In the genomic region with DNA sequence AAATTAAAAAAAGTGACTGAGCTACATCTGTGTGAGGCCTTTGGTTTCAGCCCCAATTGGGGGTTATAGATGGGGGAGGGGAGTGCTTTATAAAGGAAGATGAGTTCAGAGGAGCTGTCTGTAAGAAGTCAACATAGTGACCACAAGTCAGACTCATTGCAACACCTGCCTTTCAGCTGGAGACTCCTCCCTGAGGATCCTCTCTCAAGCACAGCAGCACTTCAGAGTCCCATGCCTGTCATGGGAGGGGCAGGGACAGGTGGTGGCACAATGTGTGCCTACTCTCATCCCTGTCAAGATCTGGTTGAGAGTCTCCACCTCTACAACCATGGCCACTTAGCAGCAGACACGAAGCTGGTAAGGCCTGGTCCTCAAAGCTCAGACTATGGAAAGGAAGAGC, we compare ENCODE assay signal across 13 mouse cellular contexts. TPM values are rescaled to one million over a fixed set of nuclear protein-coding genes. Genes with fewer than 3 reads are reported as not detected.
DNase-seq lines count a peak whose midpoint lies in the region; ATAC-seq and TF ChIP-seq lines count a peak whose summit lies in the region.
"Had no signal": no experiment of that assay in that cellular context is flagged by ENCODE, and none has a peak within 500 bp of the region (broad histone marks: within the 10 kb centered on the region; RNA-seq: fewer than 3 reads in every experiment).

No protein-coding gene starts in this region.

- H3K4me2 ChIP-seq in neural tube, embryonic 12.5 days (replicated peaks) = no peak overlapping the region
- no peak overlapping the region for H3K4me2 ChIP-seq in neural tube, embryonic 15.5 days
- H3K4me2 ChIP-seq: forebrain, embryonic 13.5 days; limb, embryonic 15.5 days had no signal

- H3K27ac ChIP-seq in neural tube, embryonic 12.5 days = no peak overlapping the region
- H3K27ac ChIP-seq in neural tube, embryonic 15.5 days (replicated peaks) = no peak overlapping the region
- H3K27ac ChIP-seq in bone marrow, adult 2 months (ENCODE audit: control insufficient read depth, insufficient read depth, low read depth, low read length, poor library complexity) = 0 out of 2 replicates have a peak overlapping the region, but pooled peaks have one; percentile 30
- no peak overlapping the region for H3K27ac ChIP-seq in cerebellum, adult 2 months (ENCODE audit: insufficient read depth, low read length)
- H3K27ac ChIP-seq: forebrain, embryonic 13.5 days had no signal

- ATAC-seq in neural tube, embryonic 12.5 days (ENCODE audit: low FRiP score, low read depth) = 0 out of 2 replicates have a peak, but pooled peaks have one; percentile 39
- no peak for ATAC-seq in neural tube, embryonic 15.5 days (ENCODE audit: low FRiP score)

- H3K36me3 ChIP-seq in neural tube, embryonic 12.5 days = no peaks in the 10 kb centered on the region
- no peaks in the 10 kb centered on the region for H3K36me3 ChIP-seq in neural tube, embryonic 15.5 days
- H3K36me3 ChIP-seq: limb, embryonic 15.5 days had no signal

- no peaks in the 10 kb centered on the region for H3K4me1 ChIP-seq in neural tube, embryonic 12.5 days
- no peaks in the 10 kb centered on the region for H3K4me1 ChIP-seq in neural tube, embryonic 15.5 days
- H3K4me1 ChIP-seq in bone marrow, adult 2 months (ENCODE audit: control insufficient read depth, insufficient read depth, low read length) = peaks cover 9% of the 10 kb centered on the region
- H3K4me1 ChIP-seq in cerebellum, adult 2 months (ENCODE audit: control insufficient read depth, insufficient read depth, low read length) = no peaks in the 10 kb centered on the region
- H3K4me1 ChIP-seq: forebrain, embryonic 13.5 days had no signal

- peak; percentile 50 to 58 for DNase-seq in natural killer cell, adult 2 months (ENCODE audit: low spot score in 2 of 2)
- DNase-seq in thymus, postnatal 36 days = peak; percentile 37 to 53
- DNase-seq in cerebellum, postnatal 14 days = no peak
- no peak for DNase-seq in right cerebral cortex, adult 18-20 months
- no peak for DNase-seq in cerebellum, adult 2 months
- DNase-seq: cerebellum, adult 9-10 months; kidney, adult 11 months; kidney, postnatal 25 days had no signal

- H3K4me3 ChIP-seq in neural tube, embryonic 12.5 days = no peak overlapping the region
- no peak overlapping the region for H3K4me3 ChIP-seq in neural tube, embryonic 15.5 days (replicated peaks)
- no peak overlapping the region for H3K4me3 ChIP-seq in bone marrow, adult 2 months (replicated peaks; ENCODE audit: control insufficient read depth, low read depth, low read length)
- no peak overlapping the region for H3K4me3 ChIP-seq in cerebellum, adult 2 months (replicated peaks; ENCODE audit: insufficient read depth, low read depth, low read length)
- H3K4me3 ChIP-seq: forebrain, embryonic 13.5 days; limb, embryonic 15.5 days had no signal

- TF ChIP-seq POLR2A in bone marrow, adult 2 months (IDR thresholded peaks at IDR 0.05; ENCODE audit: borderline replicate concordance, control insufficient read depth, low read depth, low read length) = no peak
- no peak for TF ChIP-seq POLR2A in cerebellum, adult 2 months (IDR thresholded peaks at IDR 0.05; ENCODE audit: borderline replicate concordance, insufficient read depth, low read length)

- H3K9ac ChIP-seq in neural tube, embryonic 12.5 days = no peak overlapping the region
- no peak overlapping the region for H3K9ac ChIP-seq in neural tube, embryonic 15.5 days (replicated peaks)
- H3K9ac ChIP-seq: forebrain, embryonic 13.5 days; limb, embryonic 15.5 days had no signal

- no peaks in the 10 kb centered on the region for H3K9me3 ChIP-seq in neural tube, embryonic 12.5 days
- H3K9me3 ChIP-seq in neural tube, embryonic 15.5 days (replicated peaks) = no peaks in the 10 kb centered on the region
- H3K9me3 ChIP-seq: forebrain, embryonic 13.5 days; limb, embryonic 15.5 days had no signal

- H3K27me3 ChIP-seq in neural tube, embryonic 12.5 days (replicated peaks) = no peaks in the 10 kb centered on the region
- H3K27me3 ChIP-seq in neural tube, embryonic 15.5 days (replicated peaks) = no peaks in the 10 kb centered on the region
- H3K27me3 ChIP-seq in cerebellum, adult 2 months (ENCODE audit: control insufficient read depth, insufficient read depth, low read length) = no peaks in the 10 kb centered on the region
- H3K27me3 ChIP-seq: forebrain, embryonic 13.5 days; limb, embryonic 15.5 days had no signal

- no peak for TF ChIP-seq CTCF in bone marrow, adult 2 months (IDR thresholded peaks at IDR 0.05; ENCODE audit: control insufficient read depth, insufficient read depth, low read length)
- TF ChIP-seq CTCF in cerebellum, adult 2 months (IDR thresholded peaks at IDR 0.05; ENCODE audit: borderline replicate concordance, insufficient read depth, low read depth, low read length) = no peak

- 80% methylated on average over 1 of the region's 1 CpGs for WGBS in neural tube, embryonic 12.5 days
- WGBS in neural tube, embryonic 15.5 days = 86% methylated on average over 1 of the region's 1 CpGs
- WGBS in bone marrow, adult 2 months = 41% methylated on average over 1 of the region's 1 CpGs
- 79% methylated on average over 1 of the region's 1 CpGs for WGBS in cerebellum, adult 2 months

RNA-seq across cellular contexts. Expression of a gene that starts 11.9 kb away (rescaled TPM):
- polyA plus RNA-seq in neural tube, embryonic 12.5 days (2016; fragmentation: Nextera tagmentation; extraction: Ambion mirVana) = 47.0 and 53.1 TPM in 2 replicates
- 43.9 and 55.2 TPM in 2 replicates for polyA plus RNA-seq in neural tube, embryonic 15.5 days (2015; fragmentation: Nextera tagmentation; extraction: Ambion mirVana)
- 32.5 and 64.7 TPM in 2 replicates for polyA plus RNA-seq in bone marrow, adult 2 months (2011; ENCODE audit: insufficient read depth, insufficient read length, low replicate concordance, missing spikeins)
- 26.4 and 29.0 TPM in 2 replicates for polyA plus RNA-seq in cerebellum, adult 2 months (2012; rRNA removed)

RNA-seq across cellular contexts. Expression of a gene that starts 12.1 kb away (rescaled TPM):
- polyA plus RNA-seq in neural tube, embryonic 12.5 days (2016; fragmentation: Nextera tagmentation; extraction: Ambion mirVana) = 9.7 and 13.1 TPM in 2 replicates
- polyA plus RNA-seq in neural tube, embryonic 15.5 days (2015; fragmentation: Nextera tagmentation; extraction: Ambion mirVana) = 8.3 and 10.1 TPM in 2 replicates
- 3.0 and 14.9 TPM in 2 replicates for polyA plus RNA-seq in bone marrow, adult 2 months (2011; ENCODE audit: insufficient read depth, insufficient read length, low replicate concordance, missing spikeins)
- 10.7 and 10.8 TPM in 2 replicates for polyA plus RNA-seq in cerebellum, adult 2 months (2012; rRNA removed)

RNA-seq across cellular contexts. Expression of a gene that starts 50.9 kb away (rescaled TPM):
- polyA plus RNA-seq in neural tube, embryonic 12.5 days (2016; fragmentation: Nextera tagmentation; extraction: Ambion mirVana) = 23.8 and 24.0 TPM in 2 replicates
- 12.7 and 14.1 TPM in 2 replicates for polyA plus RNA-seq in neural tube, embryonic 15.5 days (2015; fragmentation: Nextera tagmentation; extraction: Ambion mirVana)
- 7.8 and 9.8 TPM in 2 replicates for polyA plus RNA-seq in bone marrow, adult 2 months (2011; ENCODE audit: insufficient read depth, insufficient read length, low replicate concordance, missing spikeins)
- 7.7 and 8.2 TPM in 2 replicates for polyA plus RNA-seq in cerebellum, adult 2 months (2012; rRNA removed)

Comparison
In these comparisons a context has a peak if more than half of its experiments do, and no peak if none do; other contexts are left out.
1. DNase-seq: peak in natural killer cell, adult 2 months (2 of 2) and thymus, postnatal 36 days (2 of 2); none in cerebellum, postnatal 14 days (0 of 2), right cerebral cortex, adult 18-20 months (single experiment) and cerebellum, adult 2 months (0 of 2).